Mouse (Mus musculus) left cerebral cortex, adult 9 months (tissue): ENCODE measurements around the gene Capn6.

Experiments used
- DNase-seq, 2 experiments: peaks; one replicate each; pipeline ENCODE4 v3.0.0; 2022; ENCODE audit warnings: low spot score in 2 of 2

The Capn6 gene

GRCm38 (mm10) chrX:143827212-143827611, at the start of gene Capn6:
Gene Capn6, minus strand, starts transcription at chrX:143827414.
- DNase-seq = no peak

- DNase-seq = no peak
These were observed 40.0 kb upstream of the Capn6 start for GRCm38 (mm10) chrX:143867129-143867664.

GRCm38 (mm10) chrX:143851351-143851750, 24.1 kb upstream of the Capn6 start:
- no peak for DNase-seq

GRCm38 (mm10) chrX:143849969-143850368, 22.8 kb upstream of the Capn6 start:
- no peak for DNase-seq

GRCm38 (mm10) chrX:143846637-143847036, 19.4 kb upstream of the Capn6 start:
- no peak for DNase-seq

- no peak for DNase-seq
These were observed 693 bp downstream of the Capn6 start for GRCm38 (mm10) chrX:143826521-143826920.

GRCm38 (mm10) chrX:143818961-143819360, 8.3 kb downstream of the Capn6 start:
- DNase-seq = no peak

- DNase-seq = no peak
These were observed 11.3 kb downstream of the Capn6 start for GRCm38 (mm10) chrX:143815948-143816347.

- DNase-seq = no peak
These were observed 64.7 kb downstream of the Capn6 start for GRCm38 (mm10) chrX:143762556-143762955.
